Mouse (Mus musculus): ENCODE results near the gene Tdrd1. TPM values are rescaled to one million over a fixed set of nuclear protein-coding genes. Genes with fewer than 3 reads are reported as not detected.

Gene Tdrd1
- polyA plus RNA-seq, 1 experiment from 2014 or later, result 1.5 TPM

DNA sequence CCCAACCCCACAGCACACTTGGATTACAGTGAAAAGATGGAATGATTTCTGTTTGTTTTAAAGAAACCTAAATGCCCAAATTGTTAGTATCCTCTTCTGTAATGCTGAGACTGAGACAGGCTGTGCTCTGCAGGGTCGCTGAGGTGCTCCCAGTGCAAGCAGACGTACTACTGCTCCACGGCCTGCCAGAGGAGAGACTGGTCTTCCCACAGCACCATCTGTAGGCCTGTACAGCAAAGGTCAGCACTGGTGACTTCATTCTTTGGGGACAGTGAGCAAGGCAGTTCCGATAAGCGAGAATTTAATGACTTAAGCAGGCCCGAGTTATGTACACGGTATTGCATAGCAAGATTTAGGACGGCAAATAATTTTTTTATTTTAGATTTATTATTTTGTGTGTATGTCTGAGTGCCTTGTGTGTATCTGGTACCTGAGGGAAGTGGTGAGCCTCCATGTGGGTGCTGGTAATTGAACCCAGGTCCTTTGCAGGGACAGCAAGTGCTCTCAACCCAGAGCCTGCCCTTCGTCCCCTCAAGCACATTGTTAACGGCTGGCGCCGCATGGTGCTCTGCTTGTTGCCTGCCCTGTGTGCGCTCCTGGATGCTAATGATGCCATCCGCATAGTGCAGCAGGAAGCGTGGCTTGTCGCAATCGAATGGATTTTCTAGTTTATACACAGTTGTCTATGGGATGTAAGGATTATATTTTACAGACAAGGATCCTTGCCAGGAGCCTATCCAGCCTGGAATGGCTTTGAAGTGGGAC, 13.1 kb downstream of the Tdrd1 start:
- H3K4me2 ChIP-seq (replicated peaks), result no peak overlapping the region
- H3K9me3 ChIP-seq (replicated peaks), result no peaks in the 10 kb centered on the region
- H3K9ac ChIP-seq, result no peak overlapping the region
- H3K4me3 ChIP-seq, result no peak overlapping the region
- H3K36me3 ChIP-seq, result no peaks in the 10 kb centered on the region
- no peaks in the 10 kb centered on the region for H3K27me3 ChIP-seq
- no peak overlapping the region for H3K27ac ChIP-seq
- 68% methylated on average over 17 of the region's 17 CpGs for WGBS
- no peak for ATAC-seq (ENCODE audit: low FRiP score)
- H3K4me1 ChIP-seq, result no peaks in the 10 kb centered on the region; the same call in 1 of the 2 replicates

DNA sequence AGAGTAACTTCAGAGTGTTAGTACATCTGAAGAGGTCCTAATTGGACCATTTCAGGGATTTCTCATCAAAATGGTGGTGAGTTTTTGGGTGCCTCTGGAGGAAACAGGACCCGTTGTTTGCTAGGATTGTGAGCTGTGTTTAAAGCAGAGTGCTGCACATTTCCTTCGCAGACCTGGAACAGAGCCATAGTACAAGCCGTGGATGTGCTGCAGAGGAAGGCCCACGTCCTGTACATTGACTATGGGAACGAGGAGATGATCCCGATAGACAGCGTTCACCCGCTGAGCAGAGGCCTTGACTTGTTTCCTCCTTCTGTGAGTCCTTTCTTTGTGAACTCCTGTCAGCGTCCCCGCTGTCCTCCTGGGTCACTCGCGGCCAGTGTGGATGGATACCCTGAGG, 17.0 kb downstream of the Tdrd1 start:
- Histone ChIP-seq H3K4me3 (no peak overlapping the region), H3K27ac (no peak overlapping the region), H3K9me3 (replicated peaks) (no peaks in the 10 kb centered on the region; the same call in 1 of the 2 replicates), H3K9ac (no peak overlapping the region), H3K36me3 (no peaks in the 10 kb centered on the region), H3K4me1 (no peaks in the 10 kb centered on the region; the same call in 1 of the 2 replicates), H3K27me3 (no peaks in the 10 kb centered on the region), H3K4me2 (replicated peaks) (no peak overlapping the region)
- no peak for ATAC-seq (ENCODE audit: low FRiP score)
- 84% methylated on average over 12 of the region's 12 CpGs for WGBS

DNA sequence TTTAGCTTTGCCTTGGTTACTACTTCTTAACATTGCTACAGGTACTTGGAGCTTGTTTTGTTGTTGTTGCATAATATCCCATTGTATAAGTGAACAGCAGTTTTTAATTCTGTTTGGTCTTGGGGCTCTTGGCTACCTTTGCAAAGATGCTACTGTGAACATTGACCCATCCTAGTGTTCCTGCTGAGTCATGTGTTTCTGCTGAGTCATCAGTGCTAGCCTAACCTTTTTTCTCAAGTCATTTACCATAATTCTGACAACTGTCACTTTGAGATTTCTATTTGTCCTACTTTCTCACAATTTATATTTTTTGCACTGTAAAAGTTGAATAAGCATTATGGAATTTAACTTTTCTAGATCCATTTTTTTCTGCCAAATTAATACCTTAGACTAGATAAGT, 26.6 kb downstream of the Tdrd1 start:
- no peaks in the 10 kb centered on the region for H3K4me1 ChIP-seq
- no peak for ATAC-seq (ENCODE audit: low FRiP score)
- no peak overlapping the region for H3K4me3 ChIP-seq
- no peak overlapping the region for H3K9ac ChIP-seq
- no peaks in the 10 kb centered on the region for H3K36me3 ChIP-seq
- no peak overlapping the region for H3K27ac ChIP-seq
- no peak overlapping the region for H3K4me2 ChIP-seq (replicated peaks)
- no peaks in the 10 kb centered on the region for H3K27me3 ChIP-seq
- no peaks in the 10 kb centered on the region for H3K9me3 ChIP-seq (replicated peaks)

DNA sequence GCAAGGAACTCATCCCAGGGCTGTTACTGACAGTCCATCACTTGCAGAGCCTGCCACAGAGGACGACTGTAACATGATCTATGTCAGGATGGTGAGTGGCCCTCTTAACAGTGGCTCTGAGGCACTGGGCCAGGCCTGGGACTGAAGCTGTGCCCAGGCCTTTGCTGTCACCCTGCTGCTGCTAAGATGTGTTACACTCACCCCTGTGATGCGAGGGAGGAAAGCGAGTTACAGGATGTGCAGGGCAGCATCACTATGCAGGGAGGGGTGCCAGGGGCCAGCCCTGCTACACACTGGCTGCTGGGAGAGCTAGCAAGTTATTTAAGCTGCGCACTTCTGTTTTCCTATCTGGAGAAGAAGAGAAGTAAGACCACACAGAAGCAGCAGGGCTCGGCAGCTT, 30.4 kb downstream of the Tdrd1 start:
- Histone ChIP-seq H3K4me2 (replicated peaks) (no peak overlapping the region), H3K9me3 (replicated peaks) (no peaks in the 10 kb centered on the region), H3K36me3 (no peaks in the 10 kb centered on the region), H3K4me1 (peaks cover 3% of the 10 kb centered on the region; the same call in 1 of the 2 replicates), H3K4me3 (no peak overlapping the region), H3K27me3 (no peaks in the 10 kb centered on the region), H3K9ac (no peak overlapping the region), H3K27ac (no peak overlapping the region)
- ATAC-seq (ENCODE audit: low FRiP score), result no peak
- WGBS, result 47% methylated on average over 5 of the region's 5 CpGs

DNA sequence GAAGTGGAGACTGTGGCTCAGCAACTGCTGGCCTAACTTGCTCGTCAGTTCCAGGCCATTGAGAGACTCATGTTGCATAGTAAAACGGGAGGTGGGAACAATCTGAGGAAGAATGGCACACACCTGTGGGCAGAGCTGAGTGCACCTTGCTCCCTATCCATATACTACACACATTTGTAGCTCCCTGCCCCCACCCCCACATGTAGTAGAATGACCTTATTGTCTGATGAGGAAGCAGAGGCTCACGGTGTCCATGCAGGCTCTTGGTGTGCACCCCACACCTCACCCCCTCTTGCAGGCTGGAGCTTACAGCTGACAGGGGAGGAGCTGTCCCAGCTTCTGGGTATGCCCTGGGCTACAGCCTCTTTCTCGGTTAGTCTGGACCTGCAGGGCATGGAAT, 41.7 kb downstream of the Tdrd1 start:
- no peak for ATAC-seq (ENCODE audit: low FRiP score)
- no peaks in the 10 kb centered on the region for H3K36me3 ChIP-seq
- no peak overlapping the region for H3K27ac ChIP-seq
- no peaks in the 10 kb centered on the region for H3K9me3 ChIP-seq (replicated peaks)
- H3K4me1 ChIP-seq, result peaks cover 4% of the 10 kb centered on the region; the same call in 1 of the 2 replicates
- WGBS, result 69% methylated on average over 4 of the region's 4 CpGs
- H3K4me2 ChIP-seq (replicated peaks), result no peak overlapping the region
- H3K27me3 ChIP-seq, result peaks cover 26% of the 10 kb centered on the region
- H3K9ac ChIP-seq, result no peak overlapping the region
- H3K4me3 ChIP-seq, result no peak overlapping the region

DNA sequence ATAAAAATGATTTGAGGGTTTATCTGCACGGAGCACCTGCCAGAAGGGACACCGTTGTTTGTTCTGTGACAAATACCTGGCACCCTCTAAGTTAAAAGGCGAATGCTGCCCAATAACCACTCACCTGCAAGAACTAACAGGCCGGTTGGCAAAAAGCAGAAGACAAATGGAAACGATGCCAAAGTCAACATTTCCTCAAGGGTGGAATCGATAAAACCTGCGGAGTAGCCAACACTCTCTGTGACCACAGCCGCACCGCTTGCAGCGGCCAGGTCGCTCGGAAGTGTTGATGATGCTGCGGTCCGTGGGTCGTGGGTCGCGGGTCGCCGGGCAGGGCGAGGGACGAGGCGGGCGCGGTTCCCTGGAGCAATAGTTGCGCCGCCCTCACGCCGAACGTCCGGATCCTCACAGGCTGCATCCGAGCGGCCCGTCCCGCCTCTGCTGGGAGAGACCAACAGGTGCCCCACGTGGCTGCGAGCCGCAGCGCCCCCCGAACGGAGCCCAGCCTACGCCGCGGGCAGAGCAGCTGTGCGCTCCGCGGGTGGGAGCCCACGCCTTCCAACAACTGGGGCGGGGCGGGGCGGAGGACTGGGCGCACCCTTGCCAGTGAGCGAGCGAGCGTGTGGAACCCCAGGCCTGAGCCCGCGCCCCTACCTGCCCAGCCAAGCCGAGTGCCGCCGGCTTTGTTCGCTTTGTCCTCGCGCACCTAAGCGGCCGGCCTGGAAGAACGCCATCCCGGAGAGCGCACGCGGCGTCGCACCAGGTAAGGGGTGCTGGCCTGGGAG, 48.0 kb downstream of the Tdrd1 start, which contains the start of gene Vwa2:
Gene Vwa2 (plus strand): TSS at position 434 of the 785 bp plus-strand sequence.
- no peak; the same call in 1 of the 2 replicates for ATAC-seq (ENCODE audit: low FRiP score)
- Histone ChIP-seq H3K36me3 (no peaks in the 10 kb centered on the region), H3K9ac (peak within 1 kb of the TSS; percentile 32), H3K4me3 (peak within 1 kb of the TSS; percentile 50), H3K4me1 (peaks cover 13% of the 10 kb centered on the region), H3K4me2 (replicated peaks) (peak within 1 kb of the TSS; percentile 96), H3K27ac (no peak within 1 kb of the TSS), H3K9me3 (replicated peaks) (no peaks in the 10 kb centered on the region), H3K27me3 (peaks cover 70% of the 10 kb centered on the region)
- 3% methylated on average over 71 of the region's 71 CpGs for WGBS

DNA sequence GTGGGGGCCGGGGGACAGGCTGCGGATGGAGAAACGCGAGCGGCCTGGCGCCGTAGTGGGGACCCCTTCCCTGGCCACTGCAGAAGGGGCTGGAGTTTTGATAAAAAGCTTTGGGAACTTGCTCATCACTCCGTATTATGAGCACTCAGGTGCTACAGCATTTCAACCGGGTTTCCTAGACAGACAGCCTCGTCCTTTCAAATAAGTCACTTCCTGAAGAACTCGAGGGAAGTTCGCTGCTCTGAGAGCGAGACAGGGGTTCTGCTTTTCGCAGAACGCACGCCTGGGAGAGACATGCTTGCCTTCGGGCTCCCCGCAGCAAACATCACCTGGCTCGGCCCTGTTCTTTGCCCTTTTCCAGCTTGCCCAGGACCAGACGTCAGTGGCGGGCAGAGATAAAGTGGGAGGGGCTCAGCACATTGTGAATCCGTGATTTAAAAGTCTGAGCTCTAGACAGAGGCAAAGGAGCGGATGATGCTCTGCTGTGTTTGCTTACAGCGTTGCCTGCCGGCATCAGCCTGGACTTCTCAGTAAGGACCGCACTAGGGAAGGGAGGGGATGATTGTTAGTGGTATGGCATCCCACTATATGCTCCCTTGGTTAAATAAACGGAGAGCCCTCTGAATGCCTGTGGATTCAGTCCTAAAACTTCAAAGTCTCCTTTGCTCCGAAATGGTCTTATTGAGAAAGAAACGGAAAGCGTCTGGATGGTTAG, 48.7 kb downstream of the Tdrd1 start:
- Histone ChIP-seq H3K9me3 (replicated peaks) (no peaks in the 10 kb centered on the region), H3K4me1 (peaks cover 14% of the 10 kb centered on the region), H3K27me3 (peaks cover 70% of the 10 kb centered on the region), H3K4me3 (peak overlapping the region; percentile 50), H3K27ac (no peak overlapping the region), H3K4me2 (replicated peaks) (peak overlapping the region; percentile 96), H3K36me3 (no peaks in the 10 kb centered on the region), H3K9ac (peak overlapping the region; percentile 32; the same call in 1 of the 2 replicates)
- 10% methylated on average over 30 of the region's 30 CpGs for WGBS
- no peak for ATAC-seq (ENCODE audit: low FRiP score)

DNA sequence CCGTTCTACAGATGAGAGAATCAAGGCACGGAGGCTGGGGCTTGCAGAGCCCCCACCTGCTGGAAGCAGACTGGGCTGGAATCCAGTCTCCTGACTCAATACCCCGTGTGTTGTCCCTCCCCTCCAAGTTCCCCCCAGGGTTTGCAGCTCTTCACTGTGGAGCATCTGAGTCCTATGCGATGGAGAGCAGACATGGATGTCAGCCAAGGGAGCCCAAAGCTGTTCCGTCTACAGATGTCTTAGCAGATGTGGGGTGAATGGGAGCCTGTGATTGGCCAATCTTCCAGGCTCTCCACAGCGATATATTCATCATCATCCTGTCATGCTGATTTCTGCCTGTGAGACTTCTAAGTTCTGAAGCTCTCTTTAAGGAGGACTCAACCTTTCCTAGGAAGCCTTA, 51.4 kb downstream of the Tdrd1 start:
- WGBS, result 77% methylated on average over 6 of the region's 6 CpGs
- Histone ChIP-seq H3K27ac (no peak overlapping the region), H3K9me3 (replicated peaks) (no peaks in the 10 kb centered on the region), H3K4me1 (peaks cover 17% of the 10 kb centered on the region), H3K9ac (no peak overlapping the region), H3K4me2 (replicated peaks) (no peak overlapping the region), H3K27me3 (peaks cover 50% of the 10 kb centered on the region), H3K36me3 (no peaks in the 10 kb centered on the region), H3K4me3 (no peak overlapping the region)
- ATAC-seq (ENCODE audit: low FRiP score), result no peak

DNA sequence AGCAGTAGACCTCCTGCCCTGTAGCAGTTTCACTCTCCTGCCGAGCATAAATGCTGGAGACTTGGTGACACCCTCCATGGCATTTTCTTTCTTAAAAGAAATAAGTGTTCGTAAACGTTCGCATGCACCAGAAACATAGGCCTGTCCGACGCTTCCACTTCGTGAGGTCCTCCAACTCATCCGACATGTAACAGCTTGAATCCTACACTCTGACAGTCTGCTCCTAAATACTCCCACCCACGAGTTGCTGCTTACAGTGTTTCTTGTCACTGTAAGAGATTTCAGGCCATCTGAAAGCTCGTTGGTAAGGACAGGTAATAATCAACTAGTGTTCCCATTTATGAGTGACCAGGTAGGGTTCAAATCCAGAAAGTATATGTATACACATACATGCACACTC, 61.9 kb downstream of the Tdrd1 start:
- no peak overlapping the region for H3K4me2 ChIP-seq (replicated peaks)
- 88% methylated on average over 10 of the region's 10 CpGs for whole genome bisulfite sequencing
- no peak for ATAC-seq (ENCODE audit: low FRiP score)
- no peaks in the 10 kb centered on the region for H3K27me3 ChIP-seq
- H3K4me3 ChIP-seq, result no peak overlapping the region
- H3K9me3 ChIP-seq (replicated peaks), result no peaks in the 10 kb centered on the region
- H3K27ac ChIP-seq, result no peak overlapping the region
- H3K4me1 ChIP-seq, result no peaks in the 10 kb centered on the region
- H3K9ac ChIP-seq, result no peak overlapping the region
- H3K36me3 ChIP-seq, result no peaks in the 10 kb centered on the region

DNA sequence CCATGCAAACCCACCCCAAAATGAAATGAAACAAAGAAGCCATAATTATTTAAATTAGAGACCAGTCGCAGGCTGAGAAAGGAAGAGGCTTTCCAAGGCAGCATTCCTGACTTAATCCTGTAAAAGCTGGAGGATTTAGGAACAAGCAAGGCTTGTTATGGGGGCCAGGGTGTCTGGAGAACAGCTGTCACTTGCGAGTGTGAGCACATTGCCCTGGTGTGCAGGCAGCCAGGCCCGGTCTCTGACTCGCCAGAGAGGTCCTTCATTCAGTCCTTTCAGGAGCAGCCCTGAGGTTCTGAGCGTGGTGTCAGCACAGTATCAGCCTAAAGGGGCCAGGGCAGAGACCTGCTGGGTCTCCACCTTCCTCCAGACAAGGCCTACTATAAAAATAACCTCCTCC, 62.6 kb downstream of the Tdrd1 start:
- no peak for ATAC-seq (ENCODE audit: low FRiP score)
- Histone ChIP-seq H3K4me3 (no peak overlapping the region), H3K4me1 (no peaks in the 10 kb centered on the region), H3K36me3 (no peaks in the 10 kb centered on the region), H3K9me3 (replicated peaks) (no peaks in the 10 kb centered on the region), H3K9ac (no peak overlapping the region), H3K27me3 (no peaks in the 10 kb centered on the region), H3K4me2 (replicated peaks) (no peak overlapping the region), H3K27ac (no peak overlapping the region)
- 87% methylated on average over 5 of the region's 5 CpGs for WGBS

DNA sequence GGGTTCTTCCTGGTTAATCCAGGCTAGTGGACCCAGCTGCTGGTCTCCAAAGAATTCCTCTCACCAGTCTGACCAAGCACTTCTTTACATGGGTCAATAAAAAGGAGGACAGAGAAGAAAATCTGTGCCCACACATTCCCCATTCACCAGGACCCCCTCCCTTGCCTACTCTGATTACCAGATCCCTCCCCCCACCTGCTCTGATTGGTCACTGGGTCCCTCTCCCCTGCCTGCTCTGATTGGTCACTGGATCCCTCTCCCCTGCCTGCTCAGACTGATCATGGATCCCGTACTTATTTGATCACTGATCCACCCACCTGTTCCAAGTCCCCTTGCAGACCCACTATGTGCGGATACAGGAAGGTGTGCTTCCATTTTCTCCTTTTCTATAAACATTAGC, 65.4 kb downstream of the Tdrd1 start:
- Histone ChIP-seq H3K4me1 (no peaks in the 10 kb centered on the region), H3K9me3 (replicated peaks) (no peaks in the 10 kb centered on the region), H3K27me3 (no peaks in the 10 kb centered on the region), H3K9ac (no peak overlapping the region), H3K36me3 (no peaks in the 10 kb centered on the region), H3K4me3 (no peak overlapping the region), H3K27ac (no peak overlapping the region), H3K4me2 (replicated peaks) (no peak overlapping the region)
- no peak for ATAC-seq (ENCODE audit: low FRiP score)
- 54% methylated on average over 2 of the region's 2 CpGs for WGBS

DNA sequence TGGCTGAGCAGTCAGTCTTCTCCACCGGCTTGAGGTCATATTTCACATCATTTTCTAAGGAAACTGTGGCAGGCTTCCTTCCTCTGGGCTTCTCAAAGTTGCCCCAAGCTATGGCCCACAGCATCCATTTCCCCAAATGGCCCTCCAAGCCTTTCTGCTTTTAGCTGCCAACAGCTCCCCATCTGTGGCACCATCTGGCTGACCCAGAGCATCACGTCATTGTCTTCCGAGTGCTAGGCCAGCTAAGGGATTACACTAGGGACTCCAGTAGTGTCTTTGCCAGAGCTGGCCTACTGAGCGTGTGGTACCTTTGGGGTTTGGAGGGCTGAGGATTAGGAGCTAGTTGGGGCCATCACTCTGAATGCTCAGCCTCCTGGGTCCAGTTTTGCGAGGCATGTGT, 66.6 kb downstream of the Tdrd1 start:
- Histone ChIP-seq H3K4me1 (no peaks in the 10 kb centered on the region), H3K9me3 (replicated peaks) (no peaks in the 10 kb centered on the region), H3K4me3 (no peak overlapping the region), H3K4me2 (replicated peaks) (no peak overlapping the region), H3K27ac (no peak overlapping the region), H3K36me3 (no peaks in the 10 kb centered on the region), H3K27me3 (no peaks in the 10 kb centered on the region), H3K9ac (no peak overlapping the region)
- ATAC-seq (ENCODE audit: low FRiP score), result no peak
- 77% methylated on average over 5 of the region's 5 CpGs for WGBS
